Mouse (Mus musculus) CH12.LX (cell line): ENCODE results near the gene Aldoc. TPM values are rescaled to one million over a fixed set of nuclear protein-coding genes. Genes with fewer than 3 reads are reported as not detected.

ENCODE experiments used
- DNase-seq: peaks from one replicate; pipeline ENCODE4 v3.0.0-alpha.2; 2013; ENCODE audit errors: extremely low read depth
- H3K27ac ChIP-seq: 2 replicates; pipeline ENCODE4 v1.5.1; 2012; ENCODE audit warnings: low read depth, mild to moderate bottlenecking, control low read depth, moderate library complexity; ENCODE audit not compliant: insufficient read depth
- H3K27me3 ChIP-seq: replicated peaks from 2 replicates; pipeline ENCODE3; 2012; ENCODE audit warnings: inconsistent platforms
- H3K36me3 ChIP-seq, 2 experiments: replicated peaks in 1 of 2; 2 replicates each; pipeline versions ENCODE3 to v1.6.1; 2012; ENCODE audit warnings: inconsistent platforms in 1 of 2, low read length in 1 of 2, mild to moderate bottlenecking in 1 of 2, mixed read lengths in 1 of 2, moderate library complexity in 1 of 2; ENCODE audit not compliant: control insufficient read depth in 1 of 2, insufficient read depth in 1 of 2
- H3K4me1 ChIP-seq, 2 experiments: 2 replicates each; pipeline ENCODE4 v1.6.1; 2012; ENCODE audit warnings: inconsistent platforms in 1 of 2, moderate library complexity in 1 of 2; ENCODE audit not compliant: insufficient read depth in 2 of 2, control insufficient read depth in 1 of 2
- H3K4me2 ChIP-seq: 2 replicates; pipeline ENCODE4 v1.6.1; 2012; ENCODE audit warnings: low read depth, mild to moderate bottlenecking, control low read depth; ENCODE audit not compliant: poor library complexity, insufficient read depth, severe bottlenecking
- H3K4me3 ChIP-seq, 3 experiments: fragments of 150-350 bp in 1 of 3; sonication (generic) in 1 of 3; replicated peaks in 1 of 3; 2 replicates each; pipeline versions ENCODE3 to v1.5.1; 2011 to 2012; ENCODE audit warnings: low read depth in 2 of 3, low read length in 2 of 3, mild to moderate bottlenecking in 2 of 3, moderate library complexity in 2 of 3, control low read depth in 1 of 3, improper control_type of control experiment in 1 of 3, inconsistent platforms in 1 of 3, mixed read lengths in 1 of 3; ENCODE audit not compliant: poor library complexity in 1 of 3
- H3K79me2 ChIP-seq: replicated peaks from 2 replicates; pipeline ENCODE4 v1.6.1; 2012; ENCODE audit warnings: mild to moderate bottlenecking, moderate library complexity; ENCODE audit not compliant: control insufficient read depth, poor library complexity, insufficient read depth, severe bottlenecking; ENCODE audit errors: extremely low read depth
- H3K9ac ChIP-seq: 2 replicates; pipeline ENCODE4 v1.6.1; 2012; ENCODE audit warnings: low read depth, mild to moderate bottlenecking, control low read depth, moderate library complexity; ENCODE audit not compliant: insufficient read depth
- H3K9me3 ChIP-seq: replicated peaks from 2 replicates; pipeline ENCODE3; 2012; ENCODE audit warnings: low read length, inconsistent platforms, mixed read lengths
- BHLHE40 ChIP-seq: IDR thresholded peaks from 2 replicates; pipeline ENCODE4 v1.6.1; 2011; ENCODE audit warnings: mild to moderate bottlenecking, low read depth, low read length, improper control_type of control experiment
- CHD2 ChIP-seq: IDR thresholded peaks from 2 replicates; pipeline ENCODE4 v1.6.1; 2011; ENCODE audit warnings: low read length, improper control_type of control experiment
- CTCF ChIP-seq, 2 experiments: IDR thresholded peaks in 1 of 2; conservative IDR thresholded peaks in 1 of 2; 2 replicates each; pipeline ENCODE4 v1.5.1; 2011 to 2012; ENCODE audit warnings: low read depth in 2 of 2, low read length in 2 of 2, improper control_type of control experiment in 1 of 2, inconsistent platforms in 1 of 2, mild to moderate bottlenecking in 1 of 2, moderate library complexity in 1 of 2
- E2F4 ChIP-seq: IDR thresholded peaks from 2 replicates; pipeline ENCODE4 v1.6.1; 2011; ENCODE audit warnings: low read depth, low read length, improper control_type of control experiment; ENCODE audit not compliant: insufficient replicate concordance
- ELF1 ChIP-seq: IDR thresholded peaks from 2 replicates; pipeline ENCODE4 v1.6.1; 2014; ENCODE audit warnings: low read depth, mild to moderate bottlenecking, inconsistent platforms, low read length, improper control_type of control experiment
- ETS1 ChIP-seq: conservative IDR thresholded peaks from 2 replicates; pipeline ENCODE4 v1.6.1; 2012; ENCODE audit warnings: low read depth, mild to moderate bottlenecking, inconsistent platforms, low read length, improper control_type of control experiment, moderate library complexity
- HCFC1 ChIP-seq: IDR thresholded peaks from 2 replicates; pipeline ENCODE4 v1.6.1; 2012; ENCODE audit warnings: low read depth, mild to moderate bottlenecking, inconsistent platforms, low read length, improper control_type of control experiment
- IRF4 ChIP-seq: IDR thresholded peaks from 2 replicates; pipeline ENCODE4 v1.6.1; 2014; ENCODE audit warnings: low read depth, mild to moderate bottlenecking, inconsistent platforms, low read length, improper control_type of control experiment
- JUND ChIP-seq: conservative IDR thresholded peaks from 2 replicates; pipeline ENCODE4 v1.6.1; 2011; ENCODE audit warnings: low read depth, low read length, improper control_type of control experiment
- MAZ ChIP-seq: IDR thresholded peaks from 2 replicates; pipeline ENCODE4 v1.6.1; 2012; ENCODE audit warnings: low read depth, mild to moderate bottlenecking, inconsistent platforms, low read length, improper control_type of control experiment, moderate library complexity
- MYC ChIP-seq: IDR thresholded peaks from 2 replicates; pipeline ENCODE4 v1.6.1; 2011; ENCODE audit warnings: low read depth, mild to moderate bottlenecking, improper control_type of control experiment, low read length
- NELFE ChIP-seq: IDR thresholded peaks from 2 replicates; pipeline ENCODE4 v1.6.1; 2011; ENCODE audit warnings: low read depth, low read length, improper control_type of control experiment
- NRF1 ChIP-seq: IDR thresholded peaks from 2 replicates; pipeline ENCODE4 v1.6.1; 2014; ENCODE audit warnings: low read depth, mild to moderate bottlenecking, inconsistent platforms, low read length, improper control_type of control experiment, moderate library complexity
- POLR2A ChIP-seq: IDR thresholded peaks from 2 replicates; pipeline ENCODE4 v1.6.1; 2011; ENCODE audit warnings: low read depth, mild to moderate bottlenecking, improper control_type of control experiment, low read length
- POLR2AphosphoS2 ChIP-seq: IDR thresholded peaks from 2 replicates; pipeline ENCODE4 v1.6.1; 2011; ENCODE audit warnings: low read depth, low read length, improper control_type of control experiment
- RAD21 ChIP-seq: IDR thresholded peaks from 2 replicates; pipeline ENCODE4 v1.6.1; 2011; ENCODE audit warnings: low read depth, mild to moderate bottlenecking, low read length, improper control_type of control experiment, moderate library complexity
- RCOR1 ChIP-seq: conservative IDR thresholded peaks from 2 replicates; pipeline ENCODE4 v1.6.1; 2012; ENCODE audit warnings: low read depth, mild to moderate bottlenecking, inconsistent platforms, low read length, improper control_type of control experiment
- SIN3A ChIP-seq: IDR thresholded peaks from 2 replicates; pipeline ENCODE4 v1.6.1; 2012; ENCODE audit warnings: low read length, improper control_type of control experiment, inconsistent platforms
- SMC3 ChIP-seq: IDR thresholded peaks from 2 replicates; pipeline ENCODE4 v1.6.1; 2011; ENCODE audit warnings: low read depth, low read length, improper control_type of control experiment
- TBP ChIP-seq: conservative IDR thresholded peaks from 2 replicates; pipeline ENCODE4 v1.6.1; 2011; ENCODE audit warnings: low read depth, low read length, improper control_type of control experiment
- TCF12 ChIP-seq: IDR thresholded peaks from 2 replicates; pipeline ENCODE4 v1.6.1; 2014; ENCODE audit warnings: low read depth, mild to moderate bottlenecking, inconsistent platforms, low read length, improper control_type of control experiment
- USF1 ChIP-seq: IDR thresholded peaks from 2 replicates; pipeline ENCODE4 v1.6.1; 2014; ENCODE audit warnings: low read depth, mild to moderate bottlenecking, inconsistent platforms, low read length, improper control_type of control experiment
- ZMIZ1 ChIP-seq: IDR thresholded peaks from 2 replicates; pipeline ENCODE4 v1.6.1; 2012; ENCODE audit warnings: low read depth, mild to moderate bottlenecking, inconsistent platforms, low read length, improper control_type of control experiment
- dilution Hi-C: fragments of 300-500 bp; cut with MboI; formaldehyde crosslinking; loops from 2 replicates; pipeline ENCODE4 v1.14.3; 2020; ENCODE audit warnings: low sequenced_read_pairs; ENCODE audit not compliant: extremely low pct_unique_long_range_greater_than_20kb, extremely low pct_ligation_motif_present
- in situ Hi-C: fragments of 300-500 bp; cut with MboI; formaldehyde crosslinking; loops from 3 replicates; pipeline ENCODE4 v1.14.3; 2019; ENCODE audit warnings: low sequenced_read_pairs, low pct_ligation_motif_present, low pct_unique_long_range_greater_than_20kb, mixed read lengths
- polyA plus RNA-seq: library from polyadenylated mRNA; unstranded; fragments of >175 nt; gene quantifications from 2 replicates; pipeline ENCODE4 v1.2.1, GENCODE M21; 2012; ENCODE audit warnings: low read depth; ENCODE audit not compliant: insufficient read length
- total RNA-seq, 2 experiments: library from RNA; depleted of rRNA; stranded (reverse); fragments of 300-350 nt in 1 of 2; fragments of >200 nt in 1 of 2; gene quantifications; 2 replicates each; pipeline ENCODE4 v1.2.3; 2012 to 2014

The Aldoc gene
- total and polyA plus RNA-seq, 3 experiments, result 25.0 to 119 (median 90.2) TPM

DNA sequence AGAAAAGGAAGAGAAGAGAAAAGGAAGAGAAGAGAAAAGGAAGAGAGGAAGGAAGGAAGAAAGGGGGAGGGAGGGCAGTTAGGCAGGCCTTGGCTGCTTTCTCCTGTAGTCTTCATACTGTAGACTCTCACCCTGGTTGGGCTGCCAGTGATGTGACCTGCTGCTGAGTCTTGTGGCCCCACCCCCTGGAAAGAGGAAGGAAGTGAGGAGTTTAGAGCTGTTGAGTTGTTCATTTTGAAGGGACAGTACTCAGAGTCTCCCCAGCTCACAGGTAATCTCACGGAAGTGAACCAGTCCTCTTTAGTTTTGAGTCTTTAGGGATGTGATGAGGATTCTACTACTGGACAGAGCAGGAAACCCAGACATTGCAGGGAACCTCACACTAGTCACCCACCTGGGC is 30.3 kb downstream of the Aldoc start:
- dilution Hi-C loops, result no loop called here
- TF ChIP-seq TBP (peak; percentile 50), NELFE (peak; percentile 47; the same call in 1 of the 2 replicates), USF1 (no peak), CTCF (conservative IDR thresholded peaks at IDR 0.05 in 1 of 2, IDR thresholded peaks at IDR 0.05 in 1 of 2; ENCODE audit: low read depth in 2 of 2, low read length in 2 of 2) (no peak), POLR2A (peak; percentile 68), TCF12 (peak; percentile 55; the same call in 1 of the 2 replicates), ELF1 (peak; percentile 70)
- TF ChIP-seq, all 38 proteins: peak for 5
- H3K9ac ChIP-seq, result no peak overlapping the region
- H3K36me3 ChIP-seq, result peaks cover 6 to 22% of the 10 kb centered on the region in 2 experiments
- no peak overlapping the region for H3K4me3 ChIP-seq
- H3K27me3 ChIP-seq, result no peaks in the 10 kb centered on the region
- in situ Hi-C loops, result no loop called here
- H3K27ac ChIP-seq, result no peak overlapping the region
- no peak overlapping the region; the same call in 1 of the 2 replicates for H3K4me2 ChIP-seq
- H3K4me1 ChIP-seq, result peaks cover 21 to 52% of the 10 kb centered on the region in 2 experiments
- DNase-seq, result peak; percentile 81
- H3K79me2 ChIP-seq, result no peaks in the 10 kb centered on the region
- H3K9me3 ChIP-seq, result no peaks in the 10 kb centered on the region

DNA sequence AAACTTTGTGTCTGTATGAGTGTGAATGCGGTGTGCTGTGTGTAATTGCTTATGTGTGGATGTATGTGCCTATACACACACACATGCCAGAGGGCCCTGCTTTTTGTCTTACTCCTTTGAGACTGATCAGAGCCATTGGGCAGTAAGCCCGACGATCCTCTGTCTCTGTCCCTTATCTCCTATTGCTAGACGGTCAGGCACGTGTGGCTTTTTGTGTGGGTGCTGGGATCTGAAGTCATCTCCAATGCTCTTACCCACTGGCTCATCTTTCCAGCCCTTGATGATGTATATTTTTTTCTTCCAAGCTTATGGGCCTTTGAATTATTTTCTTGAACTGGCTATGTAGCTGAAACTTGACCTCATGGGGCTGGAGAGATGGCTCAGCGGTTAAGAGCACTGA is 32.1 kb downstream of the Aldoc start:
- no peaks in the 10 kb centered on the region for H3K27me3 ChIP-seq
- H3K36me3 ChIP-seq, result peaks cover 0 to 6% of the 10 kb centered on the region in 2 experiments
- no peak for DNase-seq
- TF ChIP-seq TBP, result no peak
- TF ChIP-seq JUND, result no peak
- TF ChIP-seq ETS1, result no peak
- 0 out of 2 replicates have a peak, but pooled peaks have one; percentile 16 for TF ChIP-seq CHD2
- TF ChIP-seq E2F4, result no peak
- TF ChIP-seq, all 38 proteins: peak for 1
- Histone ChIP-seq H3K4me3 (no peak overlapping the region), H3K79me2 (no peaks in the 10 kb centered on the region), H3K9me3 (no peaks in the 10 kb centered on the region), H3K9ac (no peak overlapping the region), H3K4me2 (no peak overlapping the region), H3K27ac (no peak overlapping the region), H3K4me1 (peaks cover 5 to 48% of the 10 kb centered on the region in 2 experiments; a peak in 3 of 4 replicates)
- dilution Hi-C loops (no loop called here), in situ Hi-C loops (no loop called here)

- Histone ChIP-seq H3K9me3 (no peaks in the 10 kb centered on the region), H3K79me2 (no peaks in the 10 kb centered on the region), H3K4me2 (no peak overlapping the region), H3K27ac (no peak overlapping the region), H3K27me3 (no peaks in the 10 kb centered on the region), H3K4me3 (no peak overlapping the region), H3K36me3 (no peaks in the 10 kb centered on the region), H3K4me1 (peaks cover 6 to 43% of the 10 kb centered on the region in 2 experiments), H3K9ac (no peak overlapping the region)
- in situ Hi-C loops, result no loop called here
- dilution Hi-C loops, result no loop called here
- TF ChIP-seq CTCF (conservative IDR thresholded peaks at IDR 0.05 in 1 of 2, IDR thresholded peaks at IDR 0.05 in 1 of 2; ENCODE audit: low read depth in 2 of 2, low read length in 2 of 2) (peak; percentile 80 to 95), ELF1 (no peak), RAD21 (peak; percentile 83), BHLHE40 (0 out of 2 replicates have a peak, but pooled peaks have one; percentile 8), MYC (no peak), NRF1 (no peak), MAZ (no peak), IRF4 (no peak), RCOR1 (0 out of 2 replicates have a peak, but pooled peaks have one; percentile 9), POLR2AphosphoS2 (no peak), NELFE (peak; percentile 20; the same call in 1 of the 2 replicates), ZMIZ1 (no peak), SMC3 (peak; percentile 70), SIN3A (peak; percentile 35; the same call in 1 of the 2 replicates), HCFC1 (peak; percentile 12; the same call in 1 of the 2 replicates)
- peak; percentile 78 for DNase-seq
Observed at GRCm38 (mm10) chr11:78355471-78356238, 32.9 kb downstream of the Aldoc start.
